Mouse (Mus musculus) forebrain, embryonic 13.5 days (tissue): ENCODE data around the gene Mis12. TPM values are rescaled to one million over a fixed set of nuclear protein-coding genes. Genes with fewer than 3 reads are reported as not detected.

Source experiments
- ATAC-seq: fragments of 200-750 bp; cut with Nextera tagmentation; 2 replicates; pipeline ENCODE4 v1.8.0; 2017
- H3K27ac ChIP-seq: fragments of 300-500 bp; sonication (generic); 2 replicates; pipeline ENCODE4 v1.5.1; 2015; ENCODE audit warnings: inconsistent platforms, mild to moderate bottlenecking, moderate library complexity
- H3K27me3 ChIP-seq: fragments of 300-500 bp; sonication (generic); 2 replicates; pipeline ENCODE4 v1.6.1; 2015; ENCODE audit warnings: mild to moderate bottlenecking, inconsistent platforms
- H3K36me3 ChIP-seq: fragments of 300-500 bp; sonication (generic); 2 replicates; pipeline ENCODE4 v1.6.1; 2015; ENCODE audit warnings: mild to moderate bottlenecking, inconsistent platforms; ENCODE audit not compliant: poor library complexity, severe bottlenecking
- H3K4me1 ChIP-seq: fragments of 300-500 bp; sonication (generic); 2 replicates; pipeline ENCODE4 v1.6.1; 2015; ENCODE audit warnings: inconsistent platforms
- H3K4me2 ChIP-seq: fragments of 300-500 bp; sonication (generic); 2 replicates; pipeline ENCODE4 v1.6.1; 2015; ENCODE audit warnings: inconsistent platforms, mild to moderate bottlenecking, moderate library complexity
- H3K4me3 ChIP-seq: fragments of 300-500 bp; sonication (generic); 2 replicates; pipeline ENCODE4 v1.5.1; 2015; ENCODE audit warnings: mild to moderate bottlenecking, inconsistent platforms
- H3K9ac ChIP-seq: fragments of 300-500 bp; sonication (generic); 2 replicates; pipeline ENCODE4 v1.6.1; 2015; ENCODE audit warnings: mild to moderate bottlenecking, inconsistent platforms
- H3K9me3 ChIP-seq: fragments of 300-500 bp; sonication (generic); replicated peaks from 2 replicates; pipeline ENCODE4 v1.6.1; 2016; ENCODE audit warnings: inconsistent platforms
- WGBS: fragments of 180-500 bp; shearing (Covaris S2); methylation state at CpG from one replicate; pipeline ENCODE4 v1.1.7; 2015; 5-methylcytosine and 5-hydroxymethylcytosine counted together
- polyA plus RNA-seq: library from polyadenylated mRNA; unstranded; fragments of >200 nt; fragmentation: Nextera tagmentation; extraction: Ambion mirVana; gene quantifications from 2 replicates; pipeline ENCODE4 v1.2.1, GENCODE M21; 2015

Mis12 gene
- polyA plus RNA-seq: 51.3 and 53.5 TPM in 2 replicates

DNA sequence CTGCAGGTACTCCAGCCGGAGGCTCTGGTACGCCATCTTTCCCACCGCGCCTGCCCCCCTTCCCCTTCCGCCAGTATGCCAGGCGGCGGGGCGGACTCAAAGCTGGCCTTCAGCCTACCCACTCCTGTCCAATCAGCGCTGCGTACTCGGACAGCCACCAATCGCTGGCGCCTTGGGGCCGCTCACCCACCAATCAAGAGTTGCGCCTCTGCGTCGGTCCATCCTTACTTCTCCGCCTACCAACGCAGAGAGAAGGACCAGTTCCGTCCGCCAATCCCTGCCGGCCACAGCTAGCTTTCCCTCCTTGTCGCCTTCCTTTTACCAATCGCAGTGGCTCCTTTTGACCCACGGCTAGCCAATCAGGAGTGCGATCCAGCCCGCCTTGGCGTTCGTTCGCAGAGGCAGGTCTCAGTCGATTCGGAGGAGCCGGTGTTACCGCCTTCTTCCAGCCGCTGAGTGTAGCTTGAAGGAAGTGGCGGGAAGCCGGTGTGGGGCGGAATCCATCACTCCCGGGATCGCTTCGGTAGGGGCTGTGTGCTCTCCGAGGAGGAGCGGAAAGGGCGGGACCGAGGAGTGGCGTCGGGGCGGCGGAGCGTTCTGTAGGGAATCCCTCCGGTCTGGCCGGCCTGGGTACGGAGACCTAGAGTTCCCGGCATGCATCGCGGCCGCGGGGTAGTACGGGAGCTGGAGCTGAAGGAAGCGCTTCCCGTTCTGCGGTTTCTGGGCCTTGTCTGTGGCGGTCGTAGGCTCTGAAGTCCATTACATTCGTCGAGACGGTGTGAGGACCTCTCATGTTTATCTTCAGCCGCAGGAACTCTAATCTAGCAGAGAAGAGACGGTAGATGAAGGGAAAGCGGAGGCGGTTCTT lies at the start of gene Mis12, which contains the start of gene Derl2:
Gene Mis12, plus strand, starts transcription at position 411 of the 868 bp plus-strand sequence.
Gene Derl2, minus strand, starts transcription at position 641 of the 868 bp plus-strand sequence.
- H3K4me3 ChIP-seq: peak within 1 kb of the TSS; percentile 91
- ATAC-seq: peak; percentile 100
- peaks cover 20% of the 10 kb centered on the region for H3K36me3 ChIP-seq
- H3K4me2 ChIP-seq: peak within 1 kb of the TSS; percentile 93
- peaks cover 54% of the 10 kb centered on the region for H3K4me1 ChIP-seq
- H3K9me3 ChIP-seq: no peaks in the 10 kb centered on the region
- H3K27ac ChIP-seq: peak within 1 kb of the TSS; percentile 91
- no peaks in the 10 kb centered on the region for H3K27me3 ChIP-seq
- WGBS: under 1% methylated on average over 71 of the region's 71 CpGs
- H3K9ac ChIP-seq: peak within 1 kb of the TSS; percentile 91

- peak within 1 kb of the TSS; percentile 81 for H3K9ac ChIP-seq
- H3K27me3 ChIP-seq: no peaks in the 10 kb centered on the region
- peak within 1 kb of the TSS; percentile 91 for H3K27ac ChIP-seq
- peak within 1 kb of the TSS; percentile 88 for H3K4me2 ChIP-seq
- under 1% methylated on average over 43 of the region's 43 CpGs for WGBS
- no peaks in the 10 kb centered on the region for H3K9me3 ChIP-seq
- peak; percentile 99 for ATAC-seq
- H3K4me3 ChIP-seq: peak within 1 kb of the TSS; percentile 71
- H3K4me1 ChIP-seq: peaks cover 24% of the 10 kb centered on the region
- H3K36me3 ChIP-seq: peaks cover 44% of the 10 kb centered on the region
Measured at GRCm38 (mm10) chr11:70969821-70970559, 49.4 kb upstream of the Mis12 start, which contains the start of the genes Nup88 and Rpain. Gene Nup88, minus strand, starts transcription at chr11:70969973. Gene Rpain, plus strand, starts transcription at chr11:70970213.

DNA sequence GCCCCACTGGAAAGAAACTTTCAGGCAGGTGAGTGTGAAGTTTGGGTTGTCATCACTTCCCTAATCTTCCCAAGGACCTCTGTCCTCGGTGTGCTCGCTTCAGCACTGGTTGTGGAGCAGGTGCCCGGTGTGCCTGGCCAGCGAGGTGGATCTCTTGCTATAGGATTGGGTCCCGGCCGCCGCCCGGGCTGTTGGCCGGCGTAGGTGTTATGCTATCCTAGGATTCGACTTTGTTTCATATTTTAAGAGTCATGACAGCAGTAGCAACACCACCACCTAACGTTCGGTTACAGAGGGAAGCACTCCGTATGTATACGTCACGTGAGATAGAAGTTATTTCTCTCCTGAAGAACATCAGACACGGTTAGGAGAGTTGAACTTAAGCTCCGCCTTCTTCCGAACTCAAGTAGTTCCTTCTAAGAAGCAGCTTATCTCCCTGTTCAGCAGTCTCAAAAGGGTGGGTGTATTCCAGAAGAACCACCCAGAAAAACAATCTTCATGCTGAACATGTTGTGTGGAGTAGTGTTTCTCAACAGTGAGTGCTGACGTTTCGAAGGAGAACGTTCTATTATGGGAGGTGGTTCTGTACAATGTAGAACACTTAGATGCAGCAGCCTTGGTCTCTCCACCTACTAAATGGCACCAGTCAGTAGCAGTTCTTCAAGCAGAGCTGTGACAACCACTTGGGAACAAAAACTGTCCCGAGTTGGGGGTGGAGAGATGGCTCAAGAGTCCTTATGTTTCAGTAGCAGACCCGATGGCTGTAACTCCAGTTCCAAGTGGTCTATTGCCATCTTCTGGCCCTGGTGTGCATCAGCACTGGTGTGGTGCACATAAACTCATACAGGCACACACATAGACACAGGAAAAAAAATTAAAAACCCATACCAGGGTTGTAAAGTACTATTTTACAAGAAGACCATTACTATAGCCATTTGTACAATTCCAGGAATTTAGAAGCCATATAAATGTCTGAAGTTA lies 48.6 kb upstream of the Mis12 start:
- H3K36me3 ChIP-seq: peaks cover 42% of the 10 kb centered on the region
- H3K27ac ChIP-seq: peak overlapping the region; percentile 91
- H3K4me1 ChIP-seq: peaks cover 24% of the 10 kb centered on the region
- 18% methylated on average over 24 of the region's 24 CpGs for WGBS
- H3K27me3 ChIP-seq: no peaks in the 10 kb centered on the region
- peak; percentile 5; the same call in 1 of the 2 replicates for ATAC-seq
- no peaks in the 10 kb centered on the region for H3K9me3 ChIP-seq
- H3K4me2 ChIP-seq: peak overlapping the region; percentile 88
- H3K9ac ChIP-seq: peak overlapping the region; percentile 74
- peak overlapping the region; percentile 71 for H3K4me3 ChIP-seq

- 59% methylated on average over 1 of the region's 1 CpGs for WGBS
- no peak for ATAC-seq
Measured at GRCm38 (mm10) chr11:70972586-70972985, 46.8 kb upstream of the Mis12 start.

DNA sequence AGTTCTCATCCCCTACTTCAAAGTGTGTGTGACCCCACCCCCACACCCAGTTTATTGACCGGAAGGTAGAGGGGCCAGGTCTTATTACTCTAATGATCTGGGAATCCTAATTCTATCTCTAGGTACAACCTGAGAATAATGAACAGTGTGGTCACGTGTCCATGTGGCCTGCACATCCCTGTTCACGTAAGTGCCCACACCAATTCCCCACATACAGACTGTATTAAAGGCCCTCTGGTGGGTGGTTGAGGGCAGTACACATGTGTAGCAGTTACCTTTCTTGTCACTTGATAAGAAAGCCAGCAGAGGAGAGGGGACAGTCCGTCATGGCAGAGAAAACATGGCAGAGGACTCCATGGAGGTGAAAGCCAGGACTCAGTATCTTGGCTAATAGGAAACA lies 45.5 kb upstream of the Mis12 start:
- no peak overlapping the region for H3K4me3 ChIP-seq

More at GRCm38 (mm10) chr11:70972586-70972985, 46.8 kb upstream of the Mis12 start:
- no peaks in the 10 kb centered on the region for H3K27me3 ChIP-seq
- H3K9me3 ChIP-seq: no peaks in the 10 kb centered on the region
- no peak overlapping the region for H3K9ac ChIP-seq
- peaks cover 22% of the 10 kb centered on the region for H3K4me1 ChIP-seq
- no peak overlapping the region for H3K27ac ChIP-seq
- H3K4me3 ChIP-seq: no peak overlapping the region
- peaks cover 49% of the 10 kb centered on the region for H3K36me3 ChIP-seq
- H3K4me2 ChIP-seq: no peak overlapping the region

DNA sequence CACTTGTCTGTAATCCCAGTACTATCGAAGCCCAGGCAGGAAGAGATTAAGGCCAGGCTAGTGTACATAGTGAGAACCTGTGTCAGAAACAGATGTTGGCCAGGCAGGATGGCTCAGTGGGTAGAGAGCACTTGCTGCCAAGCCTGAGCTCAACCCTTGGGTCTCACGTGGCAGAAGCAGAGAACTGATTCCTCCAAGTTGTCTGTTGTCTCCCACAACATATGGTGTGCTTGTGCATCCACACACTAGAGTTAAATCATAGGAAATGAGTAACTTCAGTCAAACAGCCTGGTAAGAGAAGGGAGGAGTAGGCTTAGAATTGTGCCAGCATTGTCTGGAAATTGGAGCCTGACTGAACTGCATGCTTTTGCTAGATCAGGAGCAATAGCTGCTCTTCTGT lies 44.2 kb upstream of the Mis12 start:
- 76% methylated on average over 2 of the region's 2 CpGs for WGBS
- Histone ChIP-seq H3K4me1 (peaks cover 7% of the 10 kb centered on the region), H3K27me3 (no peaks in the 10 kb centered on the region), H3K4me3 (no peak overlapping the region), H3K36me3 (peaks cover 75% of the 10 kb centered on the region), H3K4me2 (no peak overlapping the region), H3K9ac (no peak overlapping the region), H3K9me3 (no peaks in the 10 kb centered on the region), H3K27ac (no peak overlapping the region)
- ATAC-seq: no peak

More for the DNA sequence above, 45.5 kb upstream of the Mis12 start:
- Histone ChIP-seq H3K27ac (no peak overlapping the region), H3K9me3 (no peaks in the 10 kb centered on the region), H3K36me3 (peaks cover 62% of the 10 kb centered on the region), H3K4me2 (no peak overlapping the region), H3K4me1 (peaks cover 11% of the 10 kb centered on the region), H3K9ac (no peak overlapping the region), H3K27me3 (no peaks in the 10 kb centered on the region)
- WGBS: 71% methylated on average over 4 of the region's 4 CpGs
- no peak for ATAC-seq

DNA sequence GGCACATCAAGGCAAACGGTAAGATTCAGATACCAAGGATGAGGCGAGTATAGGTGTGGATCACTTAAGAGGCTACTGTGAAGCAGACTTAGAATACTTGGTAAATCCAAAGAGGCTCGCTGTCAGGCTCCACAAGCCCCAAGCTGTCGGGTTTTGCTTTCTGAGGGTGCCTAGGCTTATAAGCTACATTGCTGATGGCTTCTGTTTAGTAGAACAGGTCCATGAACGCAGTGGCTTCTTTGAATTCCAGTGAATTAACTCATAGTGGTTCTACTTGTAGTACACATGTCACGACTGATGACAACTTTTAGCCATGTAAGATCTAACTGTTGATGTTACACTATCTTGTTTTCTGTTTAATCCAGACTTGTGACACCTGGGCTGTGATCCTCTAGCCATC lies 42.1 kb upstream of the Mis12 start:
- ATAC-seq: no peak
- Histone ChIP-seq H3K27ac (no peak overlapping the region), H3K27me3 (no peaks in the 10 kb centered on the region), H3K9ac (no peak overlapping the region), H3K4me3 (no peak overlapping the region), H3K9me3 (no peaks in the 10 kb centered on the region), H3K4me1 (peaks cover 14% of the 10 kb centered on the region), H3K36me3 (peaks cover 84% of the 10 kb centered on the region), H3K4me2 (no peak overlapping the region)
- WGBS: 91% methylated on average over 6 of the region's 6 CpGs

DNA sequence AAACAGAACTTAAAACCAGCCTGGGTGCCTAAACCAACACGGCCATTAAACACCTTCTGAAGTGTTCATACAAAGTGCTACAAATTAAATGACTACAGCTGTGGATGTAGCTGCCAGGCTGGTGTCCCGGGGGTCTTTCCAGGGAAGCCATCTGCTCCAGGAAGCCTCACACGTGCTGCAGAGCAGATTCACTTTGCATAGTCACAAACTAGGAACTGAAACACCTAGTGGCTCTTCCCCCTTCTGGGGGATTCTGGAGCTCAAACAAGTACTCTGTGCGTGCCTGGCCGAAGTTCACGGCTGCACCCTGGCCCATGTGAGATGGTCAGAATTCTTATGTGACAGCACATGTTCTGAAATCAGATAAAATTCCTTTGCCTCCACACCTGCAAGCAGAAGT lies 39.2 kb upstream of the Mis12 start:
- 90% methylated on average over 6 of the region's 6 CpGs for WGBS
- no peak for ATAC-seq
- Histone ChIP-seq H3K27ac (no peak overlapping the region), H3K4me3 (no peak overlapping the region), H3K27me3 (no peaks in the 10 kb centered on the region), H3K4me2 (no peak overlapping the region), H3K9ac (no peak overlapping the region), H3K36me3 (peaks cover 70% of the 10 kb centered on the region), H3K4me1 (peaks cover 14% of the 10 kb centered on the region), H3K9me3 (no peaks in the 10 kb centered on the region)

- no peak overlapping the region for H3K4me2 ChIP-seq
Measured at GRCm38 (mm10) chr11:70980751-70981510, 38.5 kb upstream of the Mis12 start.

DNA sequence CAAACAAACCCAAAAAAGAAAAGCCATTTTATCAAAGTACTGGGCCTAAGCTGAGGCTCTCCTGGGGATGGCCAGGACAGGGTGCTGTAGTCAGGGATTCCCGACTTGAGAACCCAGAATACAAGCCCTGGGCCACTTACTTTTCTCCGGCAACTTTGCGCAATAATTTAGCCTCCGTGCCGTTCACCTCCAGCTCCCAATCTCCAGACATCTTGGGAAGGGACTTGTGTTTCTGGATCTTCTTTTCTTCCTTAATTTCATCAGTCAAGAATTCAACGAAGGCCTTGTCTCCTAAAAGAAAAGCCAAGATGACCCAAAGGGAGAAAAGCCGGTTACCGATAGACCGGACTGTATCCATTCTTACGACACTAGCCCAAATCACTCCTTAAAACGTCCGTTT lies 37.4 kb upstream of the Mis12 start:
- no peak for ATAC-seq
- Histone ChIP-seq H3K4me1 (peaks cover 14% of the 10 kb centered on the region), H3K36me3 (peaks cover 71% of the 10 kb centered on the region), H3K27ac (no peak overlapping the region), H3K4me2 (peak overlapping the region; percentile 66), H3K9ac (peak overlapping the region; percentile 95), H3K27me3 (no peaks in the 10 kb centered on the region), H3K4me3 (peak overlapping the region; percentile 100), H3K9me3 (no peaks in the 10 kb centered on the region)
- 9% methylated on average over 12 of the region's 12 CpGs for WGBS

More at GRCm38 (mm10) chr11:70980751-70981510, 38.5 kb upstream of the Mis12 start:
- Histone ChIP-seq H3K4me1 (peaks cover 14% of the 10 kb centered on the region), H3K27me3 (no peaks in the 10 kb centered on the region), H3K9ac (no peak overlapping the region), H3K27ac (no peak overlapping the region), H3K4me3 (no peak overlapping the region), H3K9me3 (no peaks in the 10 kb centered on the region), H3K36me3 (peaks cover 71% of the 10 kb centered on the region)
- WGBS: 94% methylated on average over 14 of the region's 14 CpGs
- ATAC-seq: no peak
